Mouse (Mus musculus) E14TG2a.4 (cell line): ENCODE data around the gene Grin3b.

Experiments used
- CTCF ChIP-seq: conservative IDR thresholded peaks from 2 replicates; pipeline ENCODE4 v1.5.1; 2014; ENCODE audit warnings: low read length
- POU5F1 ChIP-seq: IDR thresholded peaks from 2 replicates; pipeline ENCODE4 v1.6.1; 2014; ENCODE audit warnings: low read length, borderline replicate concordance

- TF ChIP-seq CTCF (no peak), POU5F1 (no peak)
Measured at GRCm38 (mm10) chr10:80021320-80021641, 50.8 kb downstream of the Grin3b start.
